Mouse (Mus musculus): ENCODE measurements at regions not wholly inside any gene's neighbourhood (a gene's known extent, or its start where the extent isn't known, plus 50 kb on each side); places are given as distances from the start of the nearest gene placed in this dataset.

DNA sequence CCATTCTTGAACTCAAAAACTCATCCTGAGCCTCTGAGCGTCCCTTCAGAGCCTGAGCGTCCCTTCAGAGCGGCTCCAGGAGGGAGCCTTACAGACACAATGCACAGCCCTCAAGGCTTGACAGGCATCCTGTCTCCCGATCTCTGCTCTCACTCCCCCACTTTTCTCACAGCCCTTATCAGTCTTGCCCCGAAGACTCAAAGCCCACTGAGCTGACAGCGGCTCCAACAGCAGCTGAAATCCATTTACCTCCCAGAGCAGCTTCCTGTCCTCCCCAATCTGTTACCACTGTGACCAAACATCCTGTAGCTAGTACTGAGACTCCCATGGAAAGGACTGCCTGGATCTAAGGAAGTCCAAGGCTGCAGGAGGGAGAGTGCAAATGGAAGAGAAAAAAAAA lies 158.6 kb upstream of the Clint1 start:
- Histone ChIP-seq H3K9me3 (ENCODE audit: control insufficient read depth, low read length) (no peaks in the 10 kb centered on the region), H3K27me3 (ENCODE audit: control insufficient read depth, insufficient read depth, low read length) (no peaks in the 10 kb centered on the region), H3K4me2 (ENCODE audit: low read length) (no peak overlapping the region), H3K9ac (replicated peaks; ENCODE audit: low read length) (no peak overlapping the region), H3K36me3 (ENCODE audit: control insufficient read depth, insufficient read depth, low read length) (no peaks in the 10 kb centered on the region), H3K4me3 (replicated peaks; ENCODE audit: low read depth, low read length) (no peak overlapping the region), H3K27ac (replicated peaks; ENCODE audit: low read depth, low read length) (no peak overlapping the region), H3K4me1 (ENCODE audit: control insufficient read depth, insufficient read depth, low read length) (0 out of 2 replicates have a peak, but pooled peaks cover 2% of the 10 kb centered on the region)
- no peak for ATAC-seq (ENCODE audit: low FRiP score, low TSS enrichment)
- 71% methylated on average over 6 of the region's 6 CpGs for WGBS
- DNase-seq: no peak

DNA sequence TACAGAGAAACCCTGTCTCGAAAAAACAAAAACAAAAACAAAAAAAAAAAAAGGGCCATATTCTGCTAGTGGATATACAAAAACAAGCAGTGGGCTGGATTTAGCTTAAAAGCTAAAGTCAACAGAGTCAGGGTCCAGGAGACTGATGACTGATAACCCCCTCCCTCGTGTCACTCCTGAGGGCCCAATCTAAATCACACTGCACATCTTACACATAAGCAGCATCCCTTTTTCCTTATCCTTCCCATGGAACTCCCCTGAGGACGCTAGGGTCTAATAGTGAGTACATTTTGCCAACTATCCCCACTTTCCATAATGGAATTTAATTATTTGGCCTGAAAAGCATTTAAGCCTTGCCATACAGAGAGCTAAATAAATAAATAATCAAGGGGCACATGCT lies 150.3 kb upstream of the Clint1 start:
- no peaks in the 10 kb centered on the region for H3K36me3 ChIP-seq (ENCODE audit: control insufficient read depth, insufficient read depth, low read length)
- H3K27ac ChIP-seq (replicated peaks; ENCODE audit: low read depth, low read length): no peak overlapping the region
- DNase-seq (peak; percentile 30), ATAC-seq (ENCODE audit: low FRiP score, low TSS enrichment) (no peak)
- H3K4me3 ChIP-seq (replicated peaks; ENCODE audit: low read depth, low read length): no peak overlapping the region
- 73% methylated on average over 3 of the region's 3 CpGs for WGBS
- H3K4me2 ChIP-seq (ENCODE audit: low read length): no peak overlapping the region
- H3K9ac ChIP-seq (replicated peaks; ENCODE audit: low read length): no peak overlapping the region
- H3K9me3 ChIP-seq (ENCODE audit: control insufficient read depth, low read length): no peaks in the 10 kb centered on the region
- H3K4me1 ChIP-seq (ENCODE audit: control insufficient read depth, insufficient read depth, low read length): 0 out of 2 replicates have a peak, but pooled peaks cover 2% of the 10 kb centered on the region
- H3K27me3 ChIP-seq (ENCODE audit: control insufficient read depth, insufficient read depth, low read length): no peaks in the 10 kb centered on the region

DNA sequence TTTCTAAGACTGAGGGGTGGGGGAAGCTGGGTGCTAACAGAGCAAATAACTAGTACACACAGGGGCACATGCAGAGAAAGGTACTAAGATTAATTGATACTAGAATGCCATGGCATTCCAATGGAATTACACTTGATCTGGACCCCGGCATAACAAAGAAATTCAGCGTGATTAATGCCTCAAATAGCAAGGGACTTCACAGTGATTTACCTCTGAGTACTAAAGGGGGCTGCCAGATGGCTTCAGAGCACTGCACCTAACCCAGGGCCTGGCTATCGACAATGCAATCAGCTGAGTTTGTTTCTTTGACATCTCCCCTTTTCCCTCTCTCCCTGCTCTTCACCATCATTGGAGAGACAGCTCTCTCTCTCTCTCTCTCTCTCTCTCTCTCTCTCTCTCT lies 148.9 kb upstream of the Clint1 start:
- 67% methylated on average over 3 of the region's 3 CpGs for WGBS
- no peaks in the 10 kb centered on the region for H3K9me3 ChIP-seq (ENCODE audit: control insufficient read depth, low read length)
- H3K27ac ChIP-seq (replicated peaks; ENCODE audit: low read depth, low read length): no peak overlapping the region
- H3K27me3 ChIP-seq (ENCODE audit: control insufficient read depth, insufficient read depth, low read length): no peaks in the 10 kb centered on the region
- no peak overlapping the region for H3K4me3 ChIP-seq (replicated peaks; ENCODE audit: low read depth, low read length)
- H3K9ac ChIP-seq (replicated peaks; ENCODE audit: low read length): no peak overlapping the region
- no peak overlapping the region for H3K4me2 ChIP-seq (ENCODE audit: low read length)
- ATAC-seq (ENCODE audit: low FRiP score, low TSS enrichment): no peak
- no peak for DNase-seq
- no peaks in the 10 kb centered on the region for H3K36me3 ChIP-seq (ENCODE audit: control insufficient read depth, insufficient read depth, low read length)
- 0 out of 2 replicates have a peak, but pooled peaks cover under 1% of the 10 kb centered on the region for H3K4me1 ChIP-seq (ENCODE audit: control insufficient read depth, insufficient read depth, low read length)

DNA sequence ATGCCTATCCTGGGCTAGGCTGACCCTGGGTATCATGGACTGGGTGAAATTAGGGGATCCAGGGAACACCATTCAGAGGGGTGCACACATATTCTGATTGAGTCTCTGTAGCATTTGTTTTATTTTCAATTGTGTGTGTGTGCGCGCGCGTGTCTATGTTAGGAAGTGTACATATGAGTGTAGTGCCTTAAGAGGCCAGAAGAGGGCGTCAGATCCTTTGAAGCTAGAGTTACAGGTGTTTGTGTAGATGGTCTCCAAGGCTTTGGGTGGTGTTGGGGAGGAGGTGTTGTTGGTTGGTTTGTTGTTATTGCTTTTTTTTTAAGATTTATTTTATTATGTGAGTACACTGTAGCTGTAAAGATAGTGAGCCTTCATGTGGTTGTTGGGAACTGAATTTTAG lies 147.4 kb upstream of the Clint1 start:
- Histone ChIP-seq H3K9me3 (ENCODE audit: control insufficient read depth, low read length) (no peaks in the 10 kb centered on the region), H3K36me3 (ENCODE audit: control insufficient read depth, insufficient read depth, low read length) (no peaks in the 10 kb centered on the region), H3K4me3 (replicated peaks; ENCODE audit: low read depth, low read length) (no peak overlapping the region), H3K9ac (replicated peaks; ENCODE audit: low read length) (no peak overlapping the region), H3K4me2 (ENCODE audit: low read length) (no peak overlapping the region), H3K27me3 (ENCODE audit: control insufficient read depth, insufficient read depth, low read length) (no peaks in the 10 kb centered on the region), H3K27ac (replicated peaks; ENCODE audit: low read depth, low read length) (no peak overlapping the region), H3K4me1 (ENCODE audit: control insufficient read depth, insufficient read depth, low read length) (no peaks in the 10 kb centered on the region)
- WGBS: 66% methylated on average over 5 of the region's 5 CpGs
- ATAC-seq (ENCODE audit: low FRiP score, low TSS enrichment) (no peak), DNase-seq (no peak)

DNA sequence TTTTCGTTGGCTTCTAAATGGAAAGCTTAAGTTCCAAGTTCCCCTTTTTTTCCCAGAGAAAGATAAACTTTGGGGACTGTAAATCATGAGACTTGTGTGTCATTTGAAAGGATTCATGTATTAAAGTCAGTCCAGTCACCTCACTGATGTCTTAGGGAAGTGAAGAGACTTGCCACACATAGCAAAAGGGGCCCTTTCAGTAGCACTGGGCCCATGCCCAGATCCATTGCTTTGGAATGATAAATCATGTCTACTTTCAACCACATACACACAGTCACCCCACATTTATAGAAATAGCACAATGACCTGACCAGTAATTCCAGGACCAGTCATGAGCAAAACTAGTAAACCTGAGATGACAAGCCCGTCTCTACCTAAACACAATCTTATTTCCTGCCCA lies 133.2 kb upstream of the Clint1 start:
- Histone ChIP-seq H3K4me3 (replicated peaks; ENCODE audit: low read depth, low read length) (no peak overlapping the region), H3K4me2 (ENCODE audit: low read length) (no peak overlapping the region), H3K9me3 (ENCODE audit: control insufficient read depth, low read length) (no peaks in the 10 kb centered on the region), H3K9ac (replicated peaks; ENCODE audit: low read length) (no peak overlapping the region), H3K36me3 (ENCODE audit: control insufficient read depth, insufficient read depth, low read length) (no peaks in the 10 kb centered on the region), H3K27me3 (ENCODE audit: control insufficient read depth, insufficient read depth, low read length) (no peaks in the 10 kb centered on the region), H3K27ac (replicated peaks; ENCODE audit: low read depth, low read length) (no peak overlapping the region), H3K4me1 (ENCODE audit: control insufficient read depth, insufficient read depth, low read length) (no peaks in the 10 kb centered on the region)
- DNase-seq (no peak), ATAC-seq (ENCODE audit: low FRiP score, low TSS enrichment) (no peak)
- 87% methylated on average over 2 of the region's 2 CpGs for WGBS

DNA sequence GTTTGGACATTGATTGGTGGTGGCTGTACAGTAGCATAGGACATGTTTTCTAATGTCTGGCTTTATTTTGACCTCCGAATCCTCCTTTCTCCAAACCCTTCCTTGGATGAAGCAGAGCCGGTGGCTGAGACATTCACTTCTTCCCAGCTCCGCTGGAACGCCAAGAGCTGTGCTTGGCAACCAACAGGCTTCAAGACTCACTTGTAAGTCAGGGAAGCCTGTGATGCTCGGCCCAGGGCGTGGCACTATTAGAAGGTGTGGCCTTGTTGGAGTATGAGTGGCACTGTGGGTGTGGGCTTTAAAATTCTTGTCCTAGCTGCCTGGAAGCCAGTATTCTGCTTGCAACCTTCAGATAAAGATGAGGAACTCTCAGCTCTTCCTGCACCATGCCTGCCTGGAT lies 132.0 kb upstream of the Clint1 start:
- no peaks in the 10 kb centered on the region for H3K4me1 ChIP-seq (ENCODE audit: control insufficient read depth, insufficient read depth, low read length)
- no peaks in the 10 kb centered on the region for H3K27me3 ChIP-seq (ENCODE audit: control insufficient read depth, insufficient read depth, low read length)
- ATAC-seq (ENCODE audit: low FRiP score, low TSS enrichment): no peak
- H3K9me3 ChIP-seq (ENCODE audit: control insufficient read depth, low read length): no peaks in the 10 kb centered on the region
- H3K27ac ChIP-seq (replicated peaks; ENCODE audit: low read depth, low read length): no peak overlapping the region
- 90% methylated on average over 6 of the region's 6 CpGs for WGBS
- DNase-seq: no peak
- no peak overlapping the region for H3K4me2 ChIP-seq (ENCODE audit: low read length)
- H3K9ac ChIP-seq (replicated peaks; ENCODE audit: low read length): no peak overlapping the region
- H3K36me3 ChIP-seq (ENCODE audit: control insufficient read depth, insufficient read depth, low read length): no peaks in the 10 kb centered on the region
- H3K4me3 ChIP-seq (replicated peaks; ENCODE audit: low read depth, low read length): no peak overlapping the region

DNA sequence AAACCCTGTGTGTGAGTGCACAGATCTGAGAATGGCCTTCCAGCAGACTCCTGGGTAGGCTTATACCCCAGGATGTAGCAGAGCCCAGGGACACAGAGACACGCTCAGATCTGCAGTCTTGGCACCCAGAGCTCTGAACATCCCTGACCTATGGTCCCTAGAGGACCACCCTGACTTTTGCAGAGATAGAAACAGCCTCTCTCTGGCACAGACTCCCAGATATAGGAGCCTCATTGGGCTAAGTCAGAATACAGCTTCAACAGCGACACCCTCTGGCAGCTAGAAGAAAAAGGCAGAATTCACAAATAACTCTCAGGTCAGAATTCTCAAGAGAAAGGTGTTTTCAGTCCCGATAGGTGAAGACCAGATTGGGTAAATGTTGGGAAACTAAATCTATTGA lies 115.3 kb upstream of the Clint1 start:
- WGBS: 53% methylated on average over 3 of the region's 3 CpGs
- H3K27ac ChIP-seq (replicated peaks; ENCODE audit: low read depth, low read length): no peak overlapping the region
- no peak for ATAC-seq (ENCODE audit: low FRiP score, low TSS enrichment)
- no peak overlapping the region for H3K9ac ChIP-seq (replicated peaks; ENCODE audit: low read length)
- no peak overlapping the region for H3K4me3 ChIP-seq (replicated peaks; ENCODE audit: low read depth, low read length)
- no peaks in the 10 kb centered on the region for H3K4me1 ChIP-seq (ENCODE audit: control insufficient read depth, insufficient read depth, low read length)
- no peaks in the 10 kb centered on the region for H3K36me3 ChIP-seq (ENCODE audit: control insufficient read depth, insufficient read depth, low read length)
- no peaks in the 10 kb centered on the region for H3K27me3 ChIP-seq (ENCODE audit: control insufficient read depth, insufficient read depth, low read length)
- H3K4me2 ChIP-seq (ENCODE audit: low read length): no peak overlapping the region
- no peaks in the 10 kb centered on the region for H3K9me3 ChIP-seq (ENCODE audit: control insufficient read depth, low read length)
- DNase-seq: peak; percentile 56

DNA sequence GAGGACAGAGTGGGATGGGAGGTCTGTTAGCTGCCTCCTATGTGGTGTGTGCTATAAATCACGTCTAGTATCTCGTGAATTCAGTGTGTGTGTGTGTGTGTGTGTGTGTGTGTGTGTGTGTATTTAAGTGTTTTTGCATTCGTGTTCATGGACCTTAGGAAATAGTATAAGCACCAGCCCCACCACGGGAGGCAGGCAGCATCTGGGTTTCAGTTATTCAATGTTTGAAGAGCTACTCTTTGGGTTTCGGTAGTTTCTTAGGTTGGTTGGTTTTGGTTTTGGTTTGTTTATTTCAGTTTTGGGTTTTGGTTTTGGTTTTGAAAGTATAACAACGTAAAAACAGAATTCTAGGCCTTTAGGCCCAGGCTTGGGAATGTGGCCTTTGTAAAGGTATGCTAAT lies 113.5 kb upstream of the Clint1 start:
- DNase-seq: no peak

DNA sequence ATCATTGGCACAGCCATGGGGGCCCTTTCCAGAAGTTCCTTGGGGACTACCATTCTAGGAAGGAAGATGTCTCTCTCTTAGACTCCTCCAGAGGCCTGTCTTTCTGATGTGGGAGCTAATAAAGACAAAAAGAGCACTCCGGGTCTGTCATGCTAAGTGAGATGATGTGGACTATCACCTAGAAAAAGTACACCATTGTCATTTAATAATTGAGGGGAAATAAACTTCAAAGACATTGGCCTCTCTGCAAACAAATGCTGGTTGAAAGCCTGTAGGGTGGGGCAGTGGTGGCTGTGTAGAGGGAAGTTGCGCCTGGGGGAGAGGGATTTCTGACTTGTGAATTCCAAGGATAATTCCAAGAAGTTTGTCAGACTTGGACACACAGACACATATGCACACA lies 105.9 kb upstream of the Clint1 start:
- Histone ChIP-seq H3K4me3 (replicated peaks; ENCODE audit: low read depth, low read length) (no peak overlapping the region), H3K27me3 (ENCODE audit: control insufficient read depth, insufficient read depth, low read length) (no peaks in the 10 kb centered on the region), H3K4me2 (ENCODE audit: low read length) (no peak overlapping the region), H3K36me3 (ENCODE audit: control insufficient read depth, insufficient read depth, low read length) (no peaks in the 10 kb centered on the region), H3K27ac (replicated peaks; ENCODE audit: low read depth, low read length) (no peak overlapping the region), H3K9ac (replicated peaks; ENCODE audit: low read length) (no peak overlapping the region), H3K4me1 (ENCODE audit: control insufficient read depth, insufficient read depth, low read length) (no peaks in the 10 kb centered on the region), H3K9me3 (ENCODE audit: control insufficient read depth, low read length) (no peaks in the 10 kb centered on the region; the same call in 1 of the 2 replicates)
- ATAC-seq (ENCODE audit: low FRiP score, low TSS enrichment): no peak
- WGBS: 91% methylated on average over 2 of the region's 2 CpGs
- no peak for DNase-seq

More for the DNA sequence above, 113.5 kb upstream of the Clint1 start:
- no peaks in the 10 kb centered on the region for H3K4me1 ChIP-seq (ENCODE audit: control insufficient read depth, insufficient read depth, low read length)
- no peaks in the 10 kb centered on the region for H3K36me3 ChIP-seq (ENCODE audit: control insufficient read depth, insufficient read depth, low read length)
- ATAC-seq (ENCODE audit: low FRiP score, low TSS enrichment): no peak
- 90% methylated on average over 6 of the region's 6 CpGs for WGBS
- H3K27ac ChIP-seq (replicated peaks; ENCODE audit: low read depth, low read length): no peak overlapping the region
- H3K27me3 ChIP-seq (ENCODE audit: control insufficient read depth, insufficient read depth, low read length): no peaks in the 10 kb centered on the region
- H3K9me3 ChIP-seq (ENCODE audit: control insufficient read depth, low read length): no peaks in the 10 kb centered on the region
- no peak overlapping the region for H3K9ac ChIP-seq (replicated peaks; ENCODE audit: low read length)
- H3K4me2 ChIP-seq (ENCODE audit: low read length): no peak overlapping the region
- no peak overlapping the region for H3K4me3 ChIP-seq (replicated peaks; ENCODE audit: low read depth, low read length)
